Mouse (Mus musculus) spleen, embryonic (tissue): ENCODE data around the gene AC124108.1.

Experiments used
- CTCF ChIA-PET: fragments of 350-600 bp; sonication (Branson Sonifier 250); formaldehyde crosslinking; loops from one replicate; lab custom pipeline; 2022; lab: Charles Lee

The AC124108.1 gene

GRCm38 (mm10) chr1:132164780-132165518 is 26.3 kb upstream of the AC124108.1 start:
- CTCF ChIA-PET: interaction anchor here (0.7 kb wide), 1 partner anchor 29 kb away, joined by 4 read pairs; no protein-coding TSS in a partner anchor

- CTCF ChIA-PET: no interaction called here
Observed at GRCm38 (mm10) chr1:132165859-132166258, 25.4 kb upstream of the AC124108.1 start.

GRCm38 (mm10) chr1:132168115-132168767 is 23.0 kb upstream of the AC124108.1 start:
- CTCF ChIA-PET: no interaction called here

- CTCF ChIA-PET: no interaction called here
Observed at GRCm38 (mm10) chr1:132170698-132171097, 20.6 kb upstream of the AC124108.1 start.

- CTCF ChIA-PET: no interaction called here
Observed at GRCm38 (mm10) chr1:132171619-132172018, 19.6 kb upstream of the AC124108.1 start.

GRCm38 (mm10) chr1:132186303-132186702 is 5.0 kb upstream of the AC124108.1 start:
- CTCF ChIA-PET: no interaction called here

GRCm38 (mm10) chr1:132188442-132189066 is 2.7 kb upstream of the AC124108.1 start:
- CTCF ChIA-PET: interaction anchor here (0.6 kb wide), 1 partner anchor 13 kb away, joined by 3 read pairs; no protein-coding TSS in a partner anchor

- CTCF ChIA-PET: no interaction called here
Observed at GRCm38 (mm10) chr1:132189231-132189630, 2.0 kb upstream of the AC124108.1 start.

- CTCF ChIA-PET: no interaction called here
Observed at GRCm38 (mm10) chr1:132190040-132190513, 1.2 kb upstream of the AC124108.1 start.

- CTCF ChIA-PET: no interaction called here
Observed at GRCm38 (mm10) chr1:132190621-132191092, 600 bp upstream of the AC124108.1 start.

- CTCF ChIA-PET: no interaction called here
Observed at GRCm38 (mm10) chr1:132191786-132192680, 776 bp downstream of the AC124108.1 start.

- CTCF ChIA-PET: no interaction called here
Observed at GRCm38 (mm10) chr1:132193806-132194205, 2.5 kb downstream of the AC124108.1 start.

GRCm38 (mm10) chr1:132194624-132195023 is 3.4 kb downstream of the AC124108.1 start:
- CTCF ChIA-PET: no interaction called here

GRCm38 (mm10) chr1:132195100-132195499 is 3.8 kb downstream of the AC124108.1 start:
- CTCF ChIA-PET: no interaction called here

GRCm38 (mm10) chr1:132195681-132196080 is 4.4 kb downstream of the AC124108.1 start:
- CTCF ChIA-PET: interaction anchor here (0.6 kb wide), 1 partner anchor 170 kb away, joined by 4 read pairs; no protein-coding TSS in a partner anchor

GRCm38 (mm10) chr1:132196337-132196736 is 5.1 kb downstream of the AC124108.1 start:
- CTCF ChIA-PET: interaction anchor here (0.6 kb wide), 1 partner anchor 170 kb away, joined by 4 read pairs; no protein-coding TSS in a partner anchor

GRCm38 (mm10) chr1:132197666-132198065 is 6.4 kb downstream of the AC124108.1 start:
- CTCF ChIA-PET: no interaction called here

GRCm38 (mm10) chr1:132198401-132199071 is 7.3 kb downstream of the AC124108.1 start:
- CTCF ChIA-PET: no interaction called here

- CTCF ChIA-PET: no interaction called here
Observed at GRCm38 (mm10) chr1:132199244-132199643, 8.0 kb downstream of the AC124108.1 start.

GRCm38 (mm10) chr1:132199934-132200333 is 8.7 kb downstream of the AC124108.1 start:
- CTCF ChIA-PET: no interaction called here
